Mouse (Mus musculus): Measurements from ENCODE around the gene Agtrap. TPM values are rescaled to one million over a fixed set of nuclear protein-coding genes. Genes with fewer than 3 reads are reported as not detected.

The Agtrap gene
- polyA plus RNA-seq, 1 experiment from 2014 or later = 2.6 TPM

- ATAC-seq (ENCODE audit: low read depth) = no peak
- 10% methylated on average over 7 of the region's 8 CpGs for WGBS
- no peaks in the 10 kb centered on the region for H3K9me3 ChIP-seq (ENCODE audit: control insufficient read depth, low read length)
Measured at GRCm38 (mm10) chr4:148084261-148084714, 3.5 kb downstream of the Agtrap start.

DNA sequence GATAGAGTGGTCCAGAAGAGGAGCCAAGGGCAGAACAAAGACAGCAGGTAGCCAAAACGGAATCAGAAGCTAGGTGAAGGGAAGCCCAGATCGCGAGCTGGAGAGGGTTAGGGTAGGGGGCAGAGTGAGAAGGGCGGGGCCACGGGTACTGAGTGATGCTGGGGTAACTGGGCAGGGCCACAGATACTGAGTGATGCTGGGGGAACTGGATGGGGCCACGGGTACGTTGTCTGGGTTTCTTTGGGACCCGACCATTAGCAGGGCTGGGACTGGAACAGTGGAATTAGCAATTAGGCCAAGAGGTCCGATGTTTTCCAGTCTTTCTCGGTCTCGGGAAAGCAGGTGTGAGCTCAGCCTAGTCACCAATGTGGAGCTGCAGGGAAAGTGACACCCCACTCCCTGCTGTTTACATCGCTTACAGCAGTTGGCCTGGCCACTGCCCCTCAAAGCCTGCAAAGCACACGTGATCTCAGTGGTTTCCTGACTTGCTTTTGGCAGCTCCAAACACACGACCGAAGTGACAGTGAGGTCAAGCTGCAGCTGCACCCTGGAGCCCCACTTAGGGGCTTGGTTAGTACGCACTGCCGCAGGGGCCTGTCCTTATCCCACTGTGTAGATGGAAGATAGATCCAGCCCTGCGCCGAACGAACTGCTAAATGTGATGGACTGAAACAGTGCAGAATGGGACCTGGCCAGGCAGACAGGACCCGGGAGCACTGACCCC is 4.5 kb downstream of the Agtrap start:
- Histone ChIP-seq H3K9me3 (ENCODE audit: control insufficient read depth, low read length) (no peaks in the 10 kb centered on the region), H3K27me3 (ENCODE audit: control insufficient read depth, insufficient read depth, low read length) (no peaks in the 10 kb centered on the region), H3K4me3 (ENCODE audit: low read depth, low read length) (no peak overlapping the region), H3K27ac (ENCODE audit: low read depth, low read length) (no peak overlapping the region), H3K4me2 (ENCODE audit: low read depth, low read length) (no peak overlapping the region), H3K9ac (replicated peaks; ENCODE audit: low read depth, low read length) (no peak overlapping the region), H3K4me1 (ENCODE audit: control insufficient read depth, insufficient read depth, low read length) (peaks cover 11% of the 10 kb centered on the region), H3K36me3 (ENCODE audit: control insufficient read depth, insufficient read depth, low read length) (no peaks in the 10 kb centered on the region)
- WGBS = 69% methylated on average over 21 of the region's 21 CpGs
- ATAC-seq (ENCODE audit: low read depth) = no peak

More at GRCm38 (mm10) chr4:148084261-148084714, 3.5 kb downstream of the Agtrap start:
- no peaks in the 10 kb centered on the region for H3K36me3 ChIP-seq (ENCODE audit: control insufficient read depth, insufficient read depth, low read length)
- H3K27me3 ChIP-seq (ENCODE audit: control insufficient read depth, insufficient read depth, low read length) = no peaks in the 10 kb centered on the region
- H3K4me3 ChIP-seq (ENCODE audit: low read depth, low read length) = no peak overlapping the region
- H3K27ac ChIP-seq (ENCODE audit: low read depth, low read length) = no peak overlapping the region
- no peak overlapping the region for H3K4me2 ChIP-seq (ENCODE audit: low read depth, low read length)
- peaks cover 12% of the 10 kb centered on the region for H3K4me1 ChIP-seq (ENCODE audit: control insufficient read depth, insufficient read depth, low read length)
- no peak overlapping the region for H3K9ac ChIP-seq (replicated peaks; ENCODE audit: low read depth, low read length)

- no peaks in the 10 kb centered on the region for H3K27me3 ChIP-seq (ENCODE audit: control insufficient read depth, insufficient read depth, low read length)
- H3K9me3 ChIP-seq (ENCODE audit: control insufficient read depth, low read length) = no peaks in the 10 kb centered on the region
- no peaks in the 10 kb centered on the region for H3K36me3 ChIP-seq (ENCODE audit: control insufficient read depth, insufficient read depth, low read length)
- no peak for ATAC-seq (ENCODE audit: low read depth)
- no peak overlapping the region for H3K4me2 ChIP-seq (ENCODE audit: low read depth, low read length)
- no peak overlapping the region for H3K4me3 ChIP-seq (ENCODE audit: low read depth, low read length)
- peaks cover 3% of the 10 kb centered on the region; the same call in 1 of the 2 replicates for H3K4me1 ChIP-seq (ENCODE audit: control insufficient read depth, insufficient read depth, low read length)
- H3K9ac ChIP-seq (replicated peaks; ENCODE audit: low read depth, low read length) = no peak overlapping the region
- H3K27ac ChIP-seq (ENCODE audit: low read depth, low read length) = no peak overlapping the region
- WGBS = 58% methylated on average over 12 of the region's 12 CpGs
Measured at GRCm38 (mm10) chr4:148082257-148083044, 5.4 kb downstream of the Agtrap start.

- Histone ChIP-seq H3K36me3 (ENCODE audit: control insufficient read depth, insufficient read depth, low read length) (no peaks in the 10 kb centered on the region), H3K4me3 (ENCODE audit: low read depth, low read length) (no peak overlapping the region), H3K4me1 (ENCODE audit: control insufficient read depth, insufficient read depth, low read length) (no peaks in the 10 kb centered on the region), H3K4me2 (ENCODE audit: low read depth, low read length) (no peak overlapping the region), H3K27me3 (ENCODE audit: control insufficient read depth, insufficient read depth, low read length) (no peaks in the 10 kb centered on the region), H3K9ac (replicated peaks; ENCODE audit: low read depth, low read length) (no peak overlapping the region), H3K9me3 (ENCODE audit: control insufficient read depth, low read length) (no peaks in the 10 kb centered on the region), H3K27ac (ENCODE audit: low read depth, low read length) (no peak overlapping the region)
- ATAC-seq (ENCODE audit: low read depth) = no peak
- WGBS = 94% methylated on average over 10 of the region's 10 CpGs
Measured at GRCm38 (mm10) chr4:148081201-148081600, 6.6 kb downstream of the Agtrap start.

DNA sequence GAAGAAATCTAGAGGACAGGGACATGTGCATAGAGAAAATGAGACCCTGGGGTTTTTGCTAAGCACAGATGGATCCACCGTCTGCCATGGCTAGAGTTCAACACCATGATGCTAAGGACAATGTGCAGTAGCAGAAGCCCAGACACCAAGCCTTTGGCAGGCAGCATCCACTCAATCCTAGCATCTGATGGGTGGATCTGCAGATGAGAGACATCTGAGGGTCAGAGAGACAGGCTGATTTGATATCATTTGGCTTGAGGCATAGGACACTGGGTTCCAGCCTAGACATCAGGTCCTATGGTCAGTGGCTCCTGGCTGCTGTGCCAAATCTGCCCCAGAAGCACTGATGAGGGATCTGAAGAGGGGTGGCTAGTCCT is 7.2 kb downstream of the Agtrap start:
- H3K9me3 ChIP-seq (ENCODE audit: control insufficient read depth, low read length) = no peaks in the 10 kb centered on the region
- no peaks in the 10 kb centered on the region for H3K27me3 ChIP-seq (ENCODE audit: control insufficient read depth, insufficient read depth, low read length)
- WGBS = 79% methylated on average over 1 of the region's 1 CpGs
- H3K4me3 ChIP-seq (ENCODE audit: low read depth, low read length) = no peak overlapping the region
- H3K9ac ChIP-seq (replicated peaks; ENCODE audit: low read depth, low read length) = no peak overlapping the region
- H3K36me3 ChIP-seq (ENCODE audit: control insufficient read depth, insufficient read depth, low read length) = no peaks in the 10 kb centered on the region
- H3K4me2 ChIP-seq (ENCODE audit: low read depth, low read length) = no peak overlapping the region
- no peak for ATAC-seq (ENCODE audit: low read depth)
- H3K4me1 ChIP-seq (ENCODE audit: control insufficient read depth, insufficient read depth, low read length) = no peaks in the 10 kb centered on the region
- no peak overlapping the region for H3K27ac ChIP-seq (ENCODE audit: low read depth, low read length)

GRCm38 (mm10) chr4:148079944-148080596 is 7.8 kb downstream of the Agtrap start:
- H3K4me2 ChIP-seq (ENCODE audit: low read depth, low read length) = no peak overlapping the region
- H3K4me1 ChIP-seq (ENCODE audit: control insufficient read depth, insufficient read depth, low read length) = no peaks in the 10 kb centered on the region
- no peak overlapping the region for H3K27ac ChIP-seq (ENCODE audit: low read depth, low read length)
- no peaks in the 10 kb centered on the region for H3K9me3 ChIP-seq (ENCODE audit: control insufficient read depth, low read length)
- H3K27me3 ChIP-seq (ENCODE audit: control insufficient read depth, insufficient read depth, low read length) = no peaks in the 10 kb centered on the region
- WGBS = 92% methylated on average over 8 of the region's 8 CpGs
- no peak overlapping the region for H3K4me3 ChIP-seq (ENCODE audit: low read depth, low read length)
- no peaks in the 10 kb centered on the region for H3K36me3 ChIP-seq (ENCODE audit: control insufficient read depth, insufficient read depth, low read length)
- no peak overlapping the region for H3K9ac ChIP-seq (replicated peaks; ENCODE audit: low read depth, low read length)
- no peak for ATAC-seq (ENCODE audit: low read depth)

GRCm38 (mm10) chr4:148079212-148079611 is 8.6 kb downstream of the Agtrap start:
- Histone ChIP-seq H3K27me3 (ENCODE audit: control insufficient read depth, insufficient read depth, low read length) (no peaks in the 10 kb centered on the region), H3K27ac (ENCODE audit: low read depth, low read length) (no peak overlapping the region), H3K36me3 (ENCODE audit: control insufficient read depth, insufficient read depth, low read length) (no peaks in the 10 kb centered on the region), H3K4me3 (ENCODE audit: low read depth, low read length) (no peak overlapping the region), H3K9ac (replicated peaks; ENCODE audit: low read depth, low read length) (no peak overlapping the region), H3K4me1 (ENCODE audit: control insufficient read depth, insufficient read depth, low read length) (no peaks in the 10 kb centered on the region), H3K4me2 (ENCODE audit: low read depth, low read length) (no peak overlapping the region), H3K9me3 (ENCODE audit: control insufficient read depth, low read length) (no peaks in the 10 kb centered on the region)
- 67% methylated on average over 6 of the region's 6 CpGs for WGBS
- ATAC-seq (ENCODE audit: low read depth) = no peak

DNA sequence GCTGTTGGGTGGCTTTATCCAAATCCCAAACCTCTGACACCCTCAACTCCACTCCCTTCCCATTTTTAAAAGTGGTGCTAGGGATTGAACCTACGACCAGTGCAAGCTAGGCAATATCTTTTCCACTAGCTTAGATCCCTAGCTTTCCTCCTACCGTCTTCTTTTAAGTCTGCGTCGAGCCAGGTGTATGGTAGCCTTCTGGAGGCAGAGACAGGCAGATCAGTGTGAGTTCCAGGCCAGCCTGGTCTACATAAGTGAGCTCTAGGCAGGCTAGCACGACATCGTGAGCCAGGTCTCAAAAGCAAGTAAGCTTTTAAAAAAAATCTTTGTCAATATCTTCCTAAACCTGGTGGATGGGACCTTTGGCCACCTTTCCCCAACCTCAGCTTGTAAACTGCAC is 11.9 kb downstream of the Agtrap start:
- no peaks in the 10 kb centered on the region for H3K27me3 ChIP-seq (ENCODE audit: control insufficient read depth, insufficient read depth, low read length)
- 93% methylated on average over 6 of the region's 6 CpGs for WGBS
- ATAC-seq (ENCODE audit: low read depth) = no peak
- no peak overlapping the region for H3K4me3 ChIP-seq (ENCODE audit: low read depth, low read length)
- H3K4me1 ChIP-seq (ENCODE audit: control insufficient read depth, insufficient read depth, low read length) = no peaks in the 10 kb centered on the region
- no peaks in the 10 kb centered on the region for H3K9me3 ChIP-seq (ENCODE audit: control insufficient read depth, low read length)
- H3K36me3 ChIP-seq (ENCODE audit: control insufficient read depth, insufficient read depth, low read length) = no peaks in the 10 kb centered on the region
- no peak overlapping the region for H3K9ac ChIP-seq (replicated peaks; ENCODE audit: low read depth, low read length)
- H3K27ac ChIP-seq (ENCODE audit: low read depth, low read length) = no peak overlapping the region
- H3K4me2 ChIP-seq (ENCODE audit: low read depth, low read length) = no peak overlapping the region

GRCm38 (mm10) chr4:148075259-148075658 is 12.6 kb downstream of the Agtrap start:
- no peaks in the 10 kb centered on the region for H3K36me3 ChIP-seq (ENCODE audit: control insufficient read depth, insufficient read depth, low read length)
- H3K4me2 ChIP-seq (ENCODE audit: low read depth, low read length) = peak overlapping the region; percentile 42
- peak; percentile 52; the same call in 1 of the 2 replicates for ATAC-seq (ENCODE audit: low read depth)
- no peak overlapping the region for H3K27ac ChIP-seq (ENCODE audit: low read depth, low read length)
- no peak overlapping the region for H3K9ac ChIP-seq (replicated peaks; ENCODE audit: low read depth, low read length)
- no peaks in the 10 kb centered on the region for H3K27me3 ChIP-seq (ENCODE audit: control insufficient read depth, insufficient read depth, low read length)
- H3K4me1 ChIP-seq (ENCODE audit: control insufficient read depth, insufficient read depth, low read length) = no peaks in the 10 kb centered on the region
- H3K4me3 ChIP-seq (ENCODE audit: low read depth, low read length) = peak overlapping the region; percentile 17
- no peaks in the 10 kb centered on the region for H3K9me3 ChIP-seq (ENCODE audit: control insufficient read depth, low read length)
- 48% methylated on average over 21 of the region's 21 CpGs for WGBS
